Mouse (Mus musculus) hindbrain, embryonic 15.5 days (tissue): ENCODE measurements around the gene Atg4a. TPM values are rescaled to one million over a fixed set of nuclear protein-coding genes. Genes with fewer than 3 reads are reported as not detected.

ENCODE experiments used
- ATAC-seq: fragments of 200-750 bp; cut with Nextera tagmentation; 2 replicates; pipeline ENCODE4 v1.8.0; 2017; ENCODE audit warnings: low read depth, moderate number of reproducible peaks, moderate TSS enrichment; ENCODE audit not compliant: low FRiP score
- H3K27ac ChIP-seq: fragments of 300-500 bp; sonication (generic); replicated peaks from 2 replicates; pipeline ENCODE4 v1.5.1; 2015; ENCODE audit warnings: mild to moderate bottlenecking, inconsistent platforms
- H3K27me3 ChIP-seq: fragments of 300-500 bp; sonication (generic); 2 replicates; pipeline ENCODE4 v1.6.1; 2015; ENCODE audit warnings: control low read depth, inconsistent platforms
- H3K36me3 ChIP-seq: fragments of 300-500 bp; sonication (generic); 2 replicates; pipeline ENCODE4 v1.6.1; 2015; ENCODE audit warnings: control low read depth, inconsistent platforms
- H3K4me1 ChIP-seq: fragments of 300-500 bp; sonication (generic); replicated peaks from 2 replicates; pipeline ENCODE4 v1.6.1; 2015; ENCODE audit warnings: control low read depth, inconsistent platforms
- H3K4me2 ChIP-seq: fragments of 300-500 bp; sonication (generic); 2 replicates; pipeline ENCODE4 v1.6.1; 2015; ENCODE audit warnings: moderate library complexity, mild to moderate bottlenecking, inconsistent platforms
- H3K4me3 ChIP-seq: fragments of 300-500 bp; sonication (generic); 2 replicates; pipeline ENCODE4 v1.5.1; 2015; ENCODE audit warnings: mild to moderate bottlenecking, inconsistent platforms
- H3K9ac ChIP-seq: fragments of 300-500 bp; sonication (generic); 2 replicates; pipeline ENCODE4 v1.6.1; 2015; ENCODE audit warnings: inconsistent platforms
- H3K9me3 ChIP-seq: fragments of 300-500 bp; sonication (generic); 2 replicates; pipeline ENCODE4 v1.6.1; 2016; ENCODE audit warnings: control low read depth, inconsistent platforms
- WGBS: fragments of 180-500 bp; shearing (Covaris S2); methylation state at CpG from one replicate; pipeline ENCODE4 v1.1.7; 2015; 5-methylcytosine and 5-hydroxymethylcytosine counted together
- polyA plus RNA-seq: library from polyadenylated mRNA; unstranded; fragments of >200 nt; fragmentation: Nextera tagmentation; extraction: Ambion mirVana; gene quantifications from 2 replicates; pipeline ENCODE4 v1.2.1, GENCODE M21; 2015

The Atg4a gene
- polyA plus RNA-seq, 1 experiment from 2014 or later, result 8.9 TPM

DNA sequence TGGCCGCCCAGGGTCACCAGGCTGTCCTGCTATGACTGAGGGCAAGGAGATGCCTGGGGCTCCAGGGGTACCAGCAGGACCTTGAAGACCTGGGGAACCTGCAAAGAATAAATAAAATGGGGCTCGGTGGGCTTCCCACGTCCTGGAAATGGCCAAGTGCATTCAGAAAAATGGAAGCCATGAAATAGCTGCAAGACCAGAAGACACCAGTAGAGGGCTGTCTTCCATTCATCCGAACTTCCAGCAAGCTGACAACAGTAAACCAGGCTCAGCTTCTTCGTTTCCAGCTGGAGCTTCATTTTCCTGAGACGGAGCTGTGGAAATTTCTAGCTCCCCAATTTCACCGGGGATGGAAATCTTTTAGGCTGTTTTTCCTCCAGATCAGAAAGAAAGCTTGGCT is 218.6 kb downstream of the Atg4a start:
- Histone ChIP-seq H3K4me3 (no peak overlapping the region), H3K4me1 (no peaks in the 10 kb centered on the region), H3K4me2 (no peak overlapping the region), H3K27ac (no peak overlapping the region), H3K27me3 (0 out of 2 replicates have a peak, but pooled peaks cover 7% of the 10 kb centered on the region), H3K36me3 (no peaks in the 10 kb centered on the region), H3K9me3 (no peaks in the 10 kb centered on the region), H3K9ac (no peak overlapping the region)
- 38% methylated on average over 7 of the region's 7 CpGs for WGBS
- ATAC-seq, result no peak

DNA sequence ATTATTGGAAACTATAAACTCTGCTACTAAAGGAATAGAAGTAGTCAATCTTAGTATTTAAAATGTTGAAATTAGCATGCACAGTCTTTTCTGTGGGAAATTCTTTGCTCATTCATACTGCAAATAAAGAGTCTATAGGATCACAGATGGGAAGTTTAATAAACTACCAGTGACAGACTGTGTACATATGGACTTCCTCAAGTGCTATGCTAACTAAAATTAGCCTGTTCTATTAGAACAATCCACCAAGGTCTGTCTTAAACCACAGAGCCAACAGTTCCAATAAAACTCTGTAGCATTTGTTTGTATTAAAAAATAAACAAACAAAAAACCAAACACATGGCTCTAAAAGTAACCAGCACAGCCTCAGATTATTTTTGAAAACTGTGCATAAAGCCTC is 238.3 kb downstream of the Atg4a start:
- no peak for ATAC-seq
- peaks cover 15% of the 10 kb centered on the region for H3K27me3 ChIP-seq

DNA sequence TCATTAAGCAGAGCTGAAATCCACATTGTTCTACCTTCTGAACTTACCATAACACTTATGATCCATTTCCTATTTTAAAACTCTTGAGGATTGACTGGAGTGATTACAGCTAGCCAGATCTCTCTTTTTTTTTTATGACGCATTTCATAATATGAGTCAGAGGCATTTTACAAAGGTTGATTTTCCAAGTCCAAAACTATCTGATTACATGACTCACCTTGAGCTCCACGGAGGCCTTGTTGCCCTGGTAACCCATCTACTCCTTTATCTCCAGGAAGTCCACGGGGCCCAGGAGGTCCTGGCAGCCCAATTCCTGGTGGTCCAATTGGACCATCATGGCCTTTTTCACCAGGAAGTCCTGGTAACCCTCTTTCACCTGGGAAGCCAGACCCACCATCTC is 242.3 kb downstream of the Atg4a start:
- H3K36me3 ChIP-seq, result no peaks in the 10 kb centered on the region
- no peaks in the 10 kb centered on the region for H3K4me1 ChIP-seq
- H3K9ac ChIP-seq, result no peak overlapping the region
- no peak for ATAC-seq
- 88% methylated on average over 3 of the region's 3 CpGs for WGBS
- H3K9me3 ChIP-seq, result no peaks in the 10 kb centered on the region
- H3K27ac ChIP-seq, result no peak overlapping the region
- H3K4me2 ChIP-seq, result no peak overlapping the region
- no peak overlapping the region for H3K4me3 ChIP-seq
- 0 out of 2 replicates have a peak, but pooled peaks cover 8% of the 10 kb centered on the region for H3K27me3 ChIP-seq

More for the DNA sequence above, 238.3 kb downstream of the Atg4a start:
- no peak overlapping the region for H3K4me3 ChIP-seq
- no peaks in the 10 kb centered on the region for H3K9me3 ChIP-seq
- H3K4me2 ChIP-seq, result no peak overlapping the region
- H3K36me3 ChIP-seq, result no peaks in the 10 kb centered on the region
- H3K9ac ChIP-seq, result no peak overlapping the region
- H3K4me1 ChIP-seq, result no peaks in the 10 kb centered on the region
- H3K27ac ChIP-seq, result no peak overlapping the region

DNA sequence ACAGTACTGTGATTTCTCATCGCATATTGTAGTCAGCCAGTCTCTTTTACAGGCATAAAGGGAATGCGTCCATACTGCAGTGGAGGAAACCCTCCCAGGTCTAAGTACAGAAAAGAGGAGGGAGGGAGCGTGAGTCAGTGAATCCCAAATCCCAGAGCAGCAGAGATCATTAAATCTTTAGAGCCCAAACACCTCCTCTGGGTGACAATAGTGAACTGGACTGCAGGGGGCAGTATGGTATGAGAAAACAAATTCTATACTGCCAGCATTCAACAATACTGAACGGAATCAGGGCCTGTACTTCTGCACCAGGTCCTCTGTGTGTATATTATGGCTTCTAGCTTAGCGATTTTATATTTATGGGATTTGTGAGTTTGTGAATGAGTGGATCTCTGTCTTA is 256.1 kb downstream of the Atg4a start:
- no peaks in the 10 kb centered on the region for H3K4me1 ChIP-seq
- H3K9me3 ChIP-seq, result no peaks in the 10 kb centered on the region
- H3K27me3 ChIP-seq, result peaks cover 28% of the 10 kb centered on the region
- no peak overlapping the region for H3K27ac ChIP-seq
- H3K4me3 ChIP-seq, result no peak overlapping the region
- H3K4me2 ChIP-seq, result no peak overlapping the region
- peak; percentile 59; the same call in 1 of the 2 replicates for ATAC-seq
- WGBS, result 35% methylated on average over 5 of the region's 5 CpGs
- no peaks in the 10 kb centered on the region for H3K36me3 ChIP-seq
- H3K9ac ChIP-seq, result no peak overlapping the region

Other genes with a start within 250 kb of the Atg4a start
- gene Tex13b, start 143.5 kb upstream of the Atg4a start, polyA plus RNA-seq, result not detected in 2 replicates
- not detected in 2 replicates for gene Vsig1, start 49.3 kb upstream of the Atg4a start, polyA plus RNA-seq
- gene Psmd10, start 179 bp upstream of the Atg4a start, polyA plus RNA-seq, result 41.0 and 42.8 TPM in 2 replicates